Mouse (Mus musculus): ENCODE data around the gene Olfr419. TPM values are rescaled to one million over a fixed set of nuclear protein-coding genes. Genes with fewer than 3 reads are reported as not detected.

The Olfr419 gene
- not detected in 2 replicates for polyA plus RNA-seq (2012; ENCODE audit: insufficient read depth, insufficient read length, missing spikeins)

DNA sequence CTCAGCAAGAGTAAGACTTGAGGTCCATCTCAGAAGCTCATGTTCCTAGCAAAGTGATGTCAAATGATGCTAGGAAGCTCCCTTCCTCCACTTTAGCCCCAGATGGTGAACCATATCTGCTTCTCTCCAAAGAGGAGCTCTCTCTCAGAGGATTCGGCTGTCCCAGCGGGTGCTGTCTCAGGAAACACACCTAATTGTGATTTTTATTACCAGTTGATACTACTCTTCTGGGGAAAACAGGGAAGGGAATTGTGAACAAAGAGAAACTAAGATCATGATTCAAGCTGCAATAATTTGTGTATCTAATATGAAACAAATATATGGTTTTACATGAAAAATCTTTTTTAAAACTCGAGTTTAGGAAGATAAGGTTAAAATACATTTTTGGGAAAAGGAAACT is at the start of gene Olfr419:
Olfr419 (minus strand) TSS at position 101 of the 400 bp plus-strand sequence.
- Histone ChIP-seq H3K4me3 (ENCODE audit: insufficient read depth, low read depth, low read length) (no peak within 1 kb of the TSS), H3K4me1 (ENCODE audit: control insufficient read depth, insufficient read depth, insufficient read length, low read length) (no peaks in the 10 kb centered on the region), H3K27ac (replicated peaks; ENCODE audit: low read depth, low read length) (no peak within 1 kb of the TSS)

DNA sequence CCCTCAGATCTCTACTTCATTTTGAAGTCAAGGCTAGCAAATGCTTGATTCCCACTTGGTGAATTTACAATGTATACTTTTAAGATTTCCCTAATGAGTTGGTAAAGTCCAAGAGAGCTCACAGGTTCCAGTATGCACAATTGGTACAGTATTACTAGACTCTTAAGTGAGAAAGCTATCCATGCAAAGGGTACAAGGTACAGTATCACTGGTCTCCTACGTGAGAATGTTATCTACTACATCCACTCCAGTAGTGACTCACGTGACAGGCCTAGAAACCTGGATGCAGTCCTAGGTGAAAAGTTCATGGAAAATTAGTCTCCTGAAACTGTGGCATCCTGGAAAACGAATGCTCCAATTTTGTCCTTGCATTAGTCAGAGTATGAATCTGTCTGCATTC is 18.8 kb upstream of the Olfr419 start:
- H3K27ac ChIP-seq (replicated peaks; ENCODE audit: low read depth, low read length): no peak overlapping the region
- no peaks in the 10 kb centered on the region for H3K4me1 ChIP-seq (ENCODE audit: control insufficient read depth, insufficient read depth, insufficient read length, low read length)
- H3K4me3 ChIP-seq (ENCODE audit: insufficient read depth, low read depth, low read length): no peak overlapping the region

DNA sequence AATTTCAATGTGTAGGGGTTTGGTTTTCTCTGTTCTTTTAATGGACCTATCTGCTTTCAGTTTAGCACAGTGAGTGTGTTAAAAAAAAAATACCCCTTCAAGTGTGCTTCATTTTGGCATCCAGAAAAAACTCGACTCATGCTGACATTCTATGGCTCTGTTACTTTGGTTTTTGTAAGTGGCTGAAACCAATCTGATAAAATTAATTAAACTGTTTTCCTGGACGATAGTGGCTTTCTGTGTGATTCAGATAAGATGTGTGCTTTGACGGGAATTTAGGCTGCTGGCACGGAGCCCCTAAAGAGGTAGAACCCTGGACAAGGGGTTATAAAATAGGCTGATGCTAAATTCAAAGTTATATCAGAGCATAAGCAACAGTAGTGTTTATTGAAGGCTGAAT is 17.3 kb upstream of the Olfr419 start:
- no peak overlapping the region for H3K4me3 ChIP-seq (ENCODE audit: insufficient read depth, low read depth, low read length)
- H3K4me1 ChIP-seq (ENCODE audit: control insufficient read depth, insufficient read depth, insufficient read length, low read length): no peaks in the 10 kb centered on the region
- H3K27ac ChIP-seq (replicated peaks; ENCODE audit: low read depth, low read length): no peak overlapping the region

DNA sequence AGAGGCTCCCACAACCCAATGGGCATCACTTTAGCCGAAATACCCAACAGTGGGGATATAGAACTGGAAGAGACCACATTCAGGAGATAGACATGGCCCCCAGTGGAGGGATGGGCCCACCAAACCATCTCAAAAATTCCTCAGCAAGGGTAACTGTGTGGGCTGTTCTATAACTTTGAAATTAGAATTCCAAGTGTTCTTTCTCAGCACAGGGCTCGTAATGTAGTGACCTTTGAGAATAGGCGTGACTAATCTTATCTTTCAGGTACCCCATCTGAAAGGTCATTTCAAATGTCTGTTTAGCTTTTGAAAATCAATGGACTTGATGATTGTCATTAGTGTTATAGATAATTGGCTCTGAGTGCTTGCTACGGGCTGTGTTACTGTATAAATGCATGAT is 16.0 kb upstream of the Olfr419 start:
- Histone ChIP-seq H3K27ac (replicated peaks; ENCODE audit: low read depth, low read length) (no peak overlapping the region), H3K4me1 (ENCODE audit: control insufficient read depth, insufficient read depth, insufficient read length, low read length) (no peaks in the 10 kb centered on the region), H3K4me3 (ENCODE audit: insufficient read depth, low read depth, low read length) (no peak overlapping the region)

DNA sequence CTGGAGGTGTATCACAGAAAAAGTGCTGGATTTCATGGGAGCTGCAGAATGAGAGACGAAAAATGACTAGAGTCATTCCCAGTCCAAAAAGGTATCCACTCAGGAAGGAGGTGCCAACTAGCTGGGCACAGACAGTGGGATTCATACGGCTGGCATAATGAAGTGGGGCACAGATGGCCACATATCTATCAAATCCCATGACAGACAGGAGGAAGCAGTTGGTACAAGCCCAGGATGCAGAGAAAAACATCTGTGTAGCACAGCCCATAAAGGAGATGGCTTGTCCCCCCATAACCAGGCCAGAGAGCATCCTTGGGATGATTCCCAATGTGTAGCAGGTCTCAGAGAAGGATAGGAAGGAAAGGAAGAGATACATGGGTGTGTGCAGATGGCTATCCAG is 1.5 kb downstream of the Olfr419 start:
- Histone ChIP-seq H3K4me3 (ENCODE audit: insufficient read depth, low read depth, low read length) (no peak overlapping the region), H3K4me1 (ENCODE audit: control insufficient read depth, insufficient read depth, insufficient read length, low read length) (no peaks in the 10 kb centered on the region), H3K27ac (replicated peaks; ENCODE audit: low read depth, low read length) (no peak overlapping the region)

- no peak overlapping the region for H3K27ac ChIP-seq (replicated peaks; ENCODE audit: low read depth, low read length)
- no peak overlapping the region for H3K4me3 ChIP-seq (ENCODE audit: insufficient read depth, low read depth, low read length)
- no peaks in the 10 kb centered on the region for H3K4me1 ChIP-seq (ENCODE audit: control insufficient read depth, insufficient read depth, insufficient read length, low read length)
Observed at GRCm38 (mm10) chr1:174247170-174247569, 4.7 kb downstream of the Olfr419 start.

DNA sequence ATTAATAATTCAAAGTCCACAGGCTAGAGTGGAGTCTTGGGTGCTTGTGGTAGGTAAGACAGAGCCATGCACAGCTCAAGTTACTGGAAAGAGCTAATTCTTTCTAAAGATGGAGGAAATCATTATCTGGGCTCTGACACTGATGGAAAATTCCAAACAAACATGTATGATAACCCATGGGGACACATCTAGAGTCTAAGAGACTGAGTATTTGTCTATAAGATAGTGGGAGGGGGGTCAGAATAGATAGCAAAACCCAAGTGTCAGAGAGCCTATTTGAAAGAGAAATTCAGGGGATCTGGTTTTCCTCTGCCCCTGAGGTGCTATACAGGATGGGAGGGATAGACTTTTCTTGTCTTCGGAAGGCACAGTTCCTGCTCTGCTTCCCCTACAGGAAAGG is 5.8 kb downstream of the Olfr419 start:
- Histone ChIP-seq H3K4me3 (ENCODE audit: insufficient read depth, low read depth, low read length) (no peak overlapping the region), H3K27ac (replicated peaks; ENCODE audit: low read depth, low read length) (no peak overlapping the region), H3K4me1 (ENCODE audit: control insufficient read depth, insufficient read depth, insufficient read length, low read length) (no peaks in the 10 kb centered on the region)

- H3K4me3 ChIP-seq (ENCODE audit: insufficient read depth, low read depth, low read length): no peak overlapping the region
- H3K27ac ChIP-seq (replicated peaks; ENCODE audit: low read depth, low read length): no peak overlapping the region
Observed at GRCm38 (mm10) chr1:174244621-174245020, 7.2 kb downstream of the Olfr419 start.

GRCm38 (mm10) chr1:174239916-174240315 is 11.9 kb downstream of the Olfr419 start:
- Histone ChIP-seq H3K4me1 (ENCODE audit: control insufficient read depth, insufficient read depth, insufficient read length, low read length) (no peaks in the 10 kb centered on the region), H3K27ac (replicated peaks; ENCODE audit: low read depth, low read length) (no peak overlapping the region), H3K4me3 (ENCODE audit: insufficient read depth, low read depth, low read length) (no peak overlapping the region)

More at GRCm38 (mm10) chr1:174244621-174245020, 7.2 kb downstream of the Olfr419 start:
- H3K4me1 ChIP-seq (ENCODE audit: control insufficient read depth, insufficient read depth, insufficient read length, low read length): no peaks in the 10 kb centered on the region

DNA sequence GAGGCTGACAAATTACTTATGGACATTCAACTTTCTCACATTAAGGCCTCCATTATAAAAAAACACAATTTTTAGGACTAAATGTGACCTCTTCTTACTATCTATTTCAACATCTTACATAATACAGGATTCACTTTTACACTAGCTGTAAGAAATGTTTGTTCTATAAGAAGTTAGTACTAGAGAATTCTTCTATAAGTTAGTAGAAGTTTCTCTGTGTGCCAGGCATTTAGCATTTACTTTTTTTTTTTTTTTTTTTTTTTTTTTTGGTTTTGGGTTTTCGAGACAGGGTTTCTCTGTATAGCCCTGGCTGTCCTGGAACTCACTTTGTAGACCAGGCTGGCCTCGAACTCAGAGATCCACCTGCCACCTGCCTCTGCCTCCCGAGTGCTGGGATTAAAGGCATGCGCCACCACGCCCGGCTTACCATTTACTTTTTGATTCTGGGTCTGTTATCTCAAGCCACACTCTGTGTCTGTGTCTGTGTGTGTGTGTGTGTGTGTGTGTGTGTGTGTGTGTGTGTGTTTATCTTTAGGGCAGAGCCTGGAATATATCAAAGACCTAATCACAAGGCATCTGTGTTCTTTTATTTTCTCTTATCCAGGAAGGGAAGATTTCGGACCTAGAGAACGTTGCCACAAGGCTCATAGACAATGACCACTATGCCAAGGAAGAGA is 35.2 kb downstream of the Olfr419 start:
- Histone ChIP-seq H3K27ac (replicated peaks; ENCODE audit: low read depth, low read length) (no peak overlapping the region), H3K4me3 (ENCODE audit: insufficient read depth, low read depth, low read length) (no peak overlapping the region), H3K4me1 (ENCODE audit: control insufficient read depth, insufficient read depth, insufficient read length, low read length) (no peaks in the 10 kb centered on the region)

DNA sequence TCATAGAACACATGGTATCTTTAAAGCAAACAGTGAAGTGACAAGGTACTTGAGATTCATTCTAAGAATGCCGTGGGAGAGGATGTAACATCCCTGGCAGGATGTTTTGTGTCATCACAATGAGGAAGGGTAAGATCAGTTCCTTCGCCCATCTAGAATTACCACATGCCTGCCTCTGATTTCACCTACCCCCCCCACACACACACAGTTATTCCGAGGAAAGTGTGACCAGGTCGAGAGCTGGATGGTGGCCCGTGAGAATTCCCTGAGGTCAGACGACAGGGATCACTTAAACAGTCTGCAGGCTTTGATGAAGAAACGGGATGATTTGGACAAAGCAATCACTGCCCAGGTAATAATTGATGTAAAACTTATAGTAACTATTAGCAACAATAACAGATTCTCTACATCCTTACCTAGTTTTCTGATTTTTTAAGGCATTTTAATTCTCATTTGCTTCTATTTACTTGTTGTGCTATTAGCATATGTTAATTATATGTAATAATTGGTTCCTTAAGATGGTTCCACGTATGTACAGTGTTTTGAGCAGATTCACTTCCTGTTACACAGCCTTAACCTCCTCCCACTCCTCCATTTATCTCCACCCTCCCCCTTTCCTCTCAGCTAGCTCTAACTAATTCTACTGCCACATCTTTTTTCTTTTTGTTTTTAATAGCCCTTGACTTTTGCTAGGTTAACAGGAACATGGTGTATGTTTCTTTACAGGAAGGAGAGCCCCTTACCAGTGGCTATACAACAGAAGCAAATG is 36.4 kb downstream of the Olfr419 start:
- Histone ChIP-seq H3K27ac (replicated peaks; ENCODE audit: low read depth, low read length) (no peak overlapping the region), H3K4me3 (ENCODE audit: insufficient read depth, low read depth, low read length) (no peak overlapping the region), H3K4me1 (ENCODE audit: control insufficient read depth, insufficient read depth, insufficient read length, low read length) (no peaks in the 10 kb centered on the region)

DNA sequence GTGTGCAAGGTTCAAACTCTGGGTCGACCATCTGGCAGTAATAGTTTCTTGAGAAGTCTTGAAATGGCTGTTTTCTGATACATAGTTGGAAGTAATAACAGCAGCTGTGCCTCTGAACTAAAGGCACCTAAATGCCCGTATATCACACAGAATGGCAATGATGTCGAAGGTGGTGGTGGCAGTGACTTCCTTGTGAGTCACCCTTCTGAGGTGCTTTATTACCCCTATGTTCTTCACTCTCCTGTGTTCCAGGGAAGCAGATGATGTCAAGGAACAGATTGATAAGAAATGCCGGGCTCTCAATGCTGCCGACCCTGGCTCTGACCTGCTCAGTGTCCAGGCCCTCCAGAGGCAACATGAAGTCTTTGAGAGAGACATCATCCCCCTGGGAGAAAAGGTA is 39.6 kb downstream of the Olfr419 start:
- no peak overlapping the region for H3K4me3 ChIP-seq (ENCODE audit: insufficient read depth, low read depth, low read length)
- no peak overlapping the region for H3K27ac ChIP-seq (replicated peaks; ENCODE audit: low read depth, low read length)
- no peaks in the 10 kb centered on the region for H3K4me1 ChIP-seq (ENCODE audit: control insufficient read depth, insufficient read depth, insufficient read length, low read length)

- no peak overlapping the region for H3K4me3 ChIP-seq (ENCODE audit: insufficient read depth, low read depth, low read length)
- H3K27ac ChIP-seq (replicated peaks; ENCODE audit: low read depth, low read length): no peak overlapping the region
- H3K4me1 ChIP-seq (ENCODE audit: control insufficient read depth, insufficient read depth, insufficient read length, low read length): no peaks in the 10 kb centered on the region
Observed at GRCm38 (mm10) chr1:174204699-174205098, 47.2 kb downstream of the Olfr419 start.

Data from brown adipose tissue, adult 24 weeks (tissue).